Mouse (Mus musculus): ENCODE measurements at regions not wholly inside any gene's neighbourhood (a gene's known extent, or its start where the extent isn't known, plus 50 kb on each side); places are given as distances from the start of the nearest gene placed in this dataset.
A peak's percentile ranks its signal among the peaks of the same experiment; 100 is the strongest.

GRCm38 (mm10) chr2:72740391-72741361 is 239.6 kb downstream of the Sp3 start:
- WGBS, result 21% methylated on average over 22 of the region's 22 CpGs
- Histone ChIP-seq H3K27ac (ENCODE audit: insufficient read depth, low read length) (no peak overlapping the region), H3K4me1 (ENCODE audit: control insufficient read depth, insufficient read depth, low read length) (peaks cover 16% of the 10 kb centered on the region; the same call in 1 of the 2 replicates), H3K27me3 (ENCODE audit: control insufficient read depth, insufficient read depth, low read length) (no peaks in the 10 kb centered on the region), H3K4me3 (replicated peaks; ENCODE audit: insufficient read depth, low read depth, low read length) (no peak overlapping the region)
- no peak for TF ChIP-seq CTCF (IDR thresholded peaks at IDR 0.05; ENCODE audit: borderline replicate concordance, insufficient read depth, low read depth, low read length)
- TF ChIP-seq POLR2A (IDR thresholded peaks at IDR 0.05; ENCODE audit: borderline replicate concordance, insufficient read depth, low read length), result no peak
- peak; percentile 20 to 29 for DNase-seq

- no peak for DNase-seq
- Histone ChIP-seq H3K4me1 (ENCODE audit: control insufficient read depth, insufficient read depth, low read length) (peaks cover 22% of the 10 kb centered on the region; the same call in 1 of the 2 replicates), H3K27ac (ENCODE audit: insufficient read depth, low read length) (no peak overlapping the region), H3K27me3 (ENCODE audit: control insufficient read depth, insufficient read depth, low read length) (no peaks in the 10 kb centered on the region), H3K4me3 (replicated peaks; ENCODE audit: insufficient read depth, low read depth, low read length) (no peak overlapping the region)
- TF ChIP-seq CTCF (IDR thresholded peaks at IDR 0.05; ENCODE audit: borderline replicate concordance, insufficient read depth, low read depth, low read length), result no peak
- WGBS, result 90% methylated on average over 5 of the region's 5 CpGs
Measured at GRCm38 (mm10) chr2:72741746-72742145, 238.5 kb downstream of the Sp3 start.

GRCm38 (mm10) chr2:72743651-72744050 is 236.6 kb downstream of the Sp3 start:
- DNase-seq, result peak; percentile 60 to 85
- H3K27ac ChIP-seq (ENCODE audit: insufficient read depth, low read length), result no peak overlapping the region

GRCm38 (mm10) chr2:72744901-72745300 is 235.3 kb downstream of the Sp3 start:
- no peaks in the 10 kb centered on the region for H3K27me3 ChIP-seq (ENCODE audit: control insufficient read depth, insufficient read depth, low read length)
- peaks cover 27% of the 10 kb centered on the region for H3K4me1 ChIP-seq (ENCODE audit: control insufficient read depth, insufficient read depth, low read length)
- WGBS, result 81% methylated on average over 4 of the region's 4 CpGs
- no peak overlapping the region for H3K4me3 ChIP-seq (replicated peaks; ENCODE audit: insufficient read depth, low read depth, low read length)
- no peak for DNase-seq
- no peak overlapping the region for H3K27ac ChIP-seq (ENCODE audit: insufficient read depth, low read length)
- TF ChIP-seq CTCF (IDR thresholded peaks at IDR 0.05; ENCODE audit: borderline replicate concordance, insufficient read depth, low read depth, low read length) (no peak), POLR2A (IDR thresholded peaks at IDR 0.05; ENCODE audit: borderline replicate concordance, insufficient read depth, low read length) (no peak)

More at GRCm38 (mm10) chr2:72743651-72744050, 236.6 kb downstream of the Sp3 start:
- 6% methylated on average over 3 of the region's 3 CpGs for whole genome bisulfite sequencing
- TF ChIP-seq CTCF (IDR thresholded peaks at IDR 0.05; ENCODE audit: borderline replicate concordance, insufficient read depth, low read depth, low read length), result no peak
- no peak for TF ChIP-seq POLR2A (IDR thresholded peaks at IDR 0.05; ENCODE audit: borderline replicate concordance, insufficient read depth, low read length)
- Histone ChIP-seq H3K27me3 (ENCODE audit: control insufficient read depth, insufficient read depth, low read length) (no peaks in the 10 kb centered on the region), H3K4me3 (replicated peaks; ENCODE audit: insufficient read depth, low read depth, low read length) (no peak overlapping the region), H3K4me1 (ENCODE audit: control insufficient read depth, insufficient read depth, low read length) (peaks cover 27% of the 10 kb centered on the region)

- 33% methylated on average over 16 of the region's 16 CpGs for whole genome bisulfite sequencing
- no peak for TF ChIP-seq CTCF (IDR thresholded peaks at IDR 0.05; ENCODE audit: borderline replicate concordance, insufficient read depth, low read depth, low read length)
- TF ChIP-seq POLR2A (IDR thresholded peaks at IDR 0.05; ENCODE audit: borderline replicate concordance, insufficient read depth, low read length), result no peak
- DNase-seq, result peak; percentile 45 to 64
- Histone ChIP-seq H3K27ac (ENCODE audit: insufficient read depth, low read length) (no peak overlapping the region), H3K4me1 (ENCODE audit: control insufficient read depth, insufficient read depth, low read length) (peaks cover 19% of the 10 kb centered on the region), H3K4me3 (replicated peaks; ENCODE audit: insufficient read depth, low read depth, low read length) (no peak overlapping the region), H3K27me3 (ENCODE audit: control insufficient read depth, insufficient read depth, low read length) (no peaks in the 10 kb centered on the region)
Measured at GRCm38 (mm10) chr2:72746476-72747215, 233.6 kb downstream of the Sp3 start.

GRCm38 (mm10) chr2:72747299-72747698 is 232.9 kb downstream of the Sp3 start:
- no peak overlapping the region for H3K27ac ChIP-seq (ENCODE audit: insufficient read depth, low read length)
- no peaks in the 10 kb centered on the region for H3K27me3 ChIP-seq (ENCODE audit: control insufficient read depth, insufficient read depth, low read length)
- no peak for DNase-seq
- no peak for TF ChIP-seq POLR2A (IDR thresholded peaks at IDR 0.05; ENCODE audit: borderline replicate concordance, insufficient read depth, low read length)
- no peak for TF ChIP-seq CTCF (IDR thresholded peaks at IDR 0.05; ENCODE audit: borderline replicate concordance, insufficient read depth, low read depth, low read length)
- WGBS, result 95% methylated on average over 5 of the region's 5 CpGs
- H3K4me1 ChIP-seq (ENCODE audit: control insufficient read depth, insufficient read depth, low read length), result peaks cover 19% of the 10 kb centered on the region
- H3K4me3 ChIP-seq (replicated peaks; ENCODE audit: insufficient read depth, low read depth, low read length), result no peak overlapping the region

GRCm38 (mm10) chr2:72749495-72749894 is 230.8 kb downstream of the Sp3 start:
- Histone ChIP-seq H3K27ac (ENCODE audit: insufficient read depth, low read length) (no peak overlapping the region), H3K4me3 (replicated peaks; ENCODE audit: insufficient read depth, low read depth, low read length) (no peak overlapping the region), H3K27me3 (ENCODE audit: control insufficient read depth, insufficient read depth, low read length) (no peaks in the 10 kb centered on the region), H3K4me1 (ENCODE audit: control insufficient read depth, insufficient read depth, low read length) (peaks cover 11% of the 10 kb centered on the region)
- no peak for TF ChIP-seq CTCF (IDR thresholded peaks at IDR 0.05; ENCODE audit: borderline replicate concordance, insufficient read depth, low read depth, low read length)
- TF ChIP-seq POLR2A (IDR thresholded peaks at IDR 0.05; ENCODE audit: borderline replicate concordance, insufficient read depth, low read length), result no peak
- DNase-seq, result no peak
- WGBS, result 98% methylated on average over 1 of the region's 1 CpGs
